Mouse (Mus musculus) small intestine, adult 2 months (tissue): Measurements from ENCODE around the gene Rdm1. TPM values are rescaled to one million over a fixed set of nuclear protein-coding genes. Genes with fewer than 3 reads are reported as not detected.
A peak's percentile ranks its signal among the peaks of the same experiment; 100 is the strongest.

Experiments
- H3K27ac ChIP-seq: fragments of 200-500 bp; 2 replicates; pipeline ENCODE4 v1.5.1; 2012; ENCODE audit warnings: low read depth, low read length, control low read depth, inconsistent platforms; ENCODE audit not compliant: insufficient read depth
- H3K27me3 ChIP-seq: fragments of 200-500 bp; 2 replicates; pipeline ENCODE4 v1.6.1; 2012; ENCODE audit warnings: mild to moderate bottlenecking, moderate library complexity, low read length, inconsistent platforms; ENCODE audit not compliant: control insufficient read depth, insufficient read depth
- H3K36me3 ChIP-seq: fragments of 200-500 bp; 2 replicates; pipeline ENCODE4 v1.6.1; 2012; ENCODE audit warnings: mild to moderate bottlenecking, low read length, control low read depth, inconsistent platforms; ENCODE audit not compliant: control insufficient read depth, insufficient read depth
- H3K4me1 ChIP-seq: fragments of 200-500 bp; 2 replicates; pipeline ENCODE4 v1.6.1; 2012; ENCODE audit warnings: low read length, inconsistent platforms, mixed read lengths; ENCODE audit not compliant: control insufficient read depth, insufficient read depth, insufficient read length
- H3K4me3 ChIP-seq: fragments of 200-500 bp; 2 replicates; pipeline ENCODE4 v1.5.1; 2012; ENCODE audit warnings: low read depth, mild to moderate bottlenecking, control low read depth, inconsistent platforms, low read length, moderate library complexity
- CTCF ChIP-seq: fragments of 200-500 bp; IDR thresholded peaks from 2 replicates; pipeline ENCODE4 v1.5.1; 2012; ENCODE audit warnings: low read depth, mild to moderate bottlenecking, control low read depth, inconsistent platforms, low read length, moderate library complexity, mixed read lengths; ENCODE audit not compliant: insufficient replicate concordance, insufficient read length; ENCODE audit errors: extremely low read depth
- POLR2A ChIP-seq: fragments of 200-500 bp; IDR thresholded peaks from 2 replicates; pipeline ENCODE4 v1.6.1; 2012; ENCODE audit warnings: low read depth, mild to moderate bottlenecking, control low read depth, inconsistent platforms, low read length, moderate library complexity
- WGBS: fragments of 180-500 bp; shearing (Covaris S2); methylation state at CpG from one replicate; pipeline ENCODE4 v1.1.7; 2018; 5-methylcytosine and 5-hydroxymethylcytosine counted together
- polyA plus RNA-seq: library from polyadenylated mRNA; depleted of rRNA; stranded (reverse); fragments of >200 nt; gene quantifications from 2 replicates; pipeline ENCODE4 v1.2.3, GENCODE M21; 2012

Gene Rdm1
- polyA plus RNA-seq, 1 experiment: 12.4 TPM

DNA sequence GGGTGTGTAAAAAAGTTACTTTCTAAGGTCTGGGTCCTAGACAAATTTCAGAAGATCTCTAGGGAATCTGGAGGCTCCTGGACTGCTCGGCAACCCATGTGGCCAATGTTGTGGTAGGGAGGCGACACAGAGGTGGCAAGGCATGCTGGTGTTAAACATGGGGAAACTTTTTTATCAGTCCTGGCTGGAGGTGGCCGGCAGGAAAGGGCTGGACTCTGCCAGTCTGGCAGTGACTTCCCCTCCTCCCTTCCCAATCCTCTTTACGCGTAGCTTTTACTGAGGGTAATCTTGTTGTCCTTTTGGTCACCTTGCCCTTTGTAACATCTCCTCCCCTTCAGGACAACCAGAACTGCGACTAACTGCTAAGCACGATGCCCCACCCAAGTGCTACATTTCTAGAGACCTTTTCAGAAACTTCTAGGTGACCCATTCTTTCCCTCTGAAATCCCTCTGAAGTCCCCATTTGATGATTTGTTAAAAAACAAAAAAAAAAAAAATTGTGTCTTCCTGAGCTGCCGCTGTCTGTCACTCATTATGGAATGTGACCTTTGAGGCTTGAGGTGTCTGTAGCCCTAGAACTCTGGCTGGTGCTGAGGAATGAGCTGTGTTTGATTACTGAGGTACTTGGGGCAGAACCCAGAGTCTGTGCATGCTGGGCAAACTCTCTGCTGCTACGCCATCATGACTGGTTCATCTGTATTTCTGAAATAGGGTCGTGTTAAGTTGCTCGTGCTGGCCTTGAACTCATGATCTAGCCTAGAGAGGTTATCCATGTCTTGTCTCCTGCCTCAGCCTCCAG lies 36.4 kb downstream of the Rdm1 start:
- Histone ChIP-seq H3K4me3 (no peak overlapping the region), H3K36me3 (peaks cover 9% of the 10 kb centered on the region), H3K4me1 (peaks cover 14% of the 10 kb centered on the region), H3K27me3 (no peaks in the 10 kb centered on the region), H3K27ac (peak overlapping the region; percentile 56)
- no peak for TF ChIP-seq CTCF
- no peak for TF ChIP-seq POLR2A
- 43% methylated on average over 11 of the region's 11 CpGs for WGBS

GRCm38 (mm10) chr11:101664825-101665635 lies 38.0 kb downstream of the Rdm1 start, which contains the start of gene Arl4d:
Gene Arl4d, plus strand, starts transcription at chr11:101665541.
- WGBS: 7% methylated on average over 34 of the region's 34 CpGs
- Histone ChIP-seq H3K36me3 (peaks cover 9% of the 10 kb centered on the region), H3K4me1 (peaks cover 23% of the 10 kb centered on the region), H3K4me3 (peak within 1 kb of the TSS; percentile 86), H3K27me3 (no peaks in the 10 kb centered on the region), H3K27ac (peak within 1 kb of the TSS; percentile 72)
- TF ChIP-seq CTCF (no peak), POLR2A (peak; percentile 100)

GRCm38 (mm10) chr11:101665636-101665992 lies 38.6 kb downstream of the Rdm1 start:
- Histone ChIP-seq H3K27me3 (no peaks in the 10 kb centered on the region), H3K27ac (peak overlapping the region; percentile 72), H3K4me1 (peaks cover 26% of the 10 kb centered on the region), H3K4me3 (peak overlapping the region; percentile 86), H3K36me3 (peaks cover 9% of the 10 kb centered on the region)
- TF ChIP-seq CTCF (no peak), POLR2A (no peak)
- WGBS: 1% methylated on average over 24 of the region's 24 CpGs

DNA sequence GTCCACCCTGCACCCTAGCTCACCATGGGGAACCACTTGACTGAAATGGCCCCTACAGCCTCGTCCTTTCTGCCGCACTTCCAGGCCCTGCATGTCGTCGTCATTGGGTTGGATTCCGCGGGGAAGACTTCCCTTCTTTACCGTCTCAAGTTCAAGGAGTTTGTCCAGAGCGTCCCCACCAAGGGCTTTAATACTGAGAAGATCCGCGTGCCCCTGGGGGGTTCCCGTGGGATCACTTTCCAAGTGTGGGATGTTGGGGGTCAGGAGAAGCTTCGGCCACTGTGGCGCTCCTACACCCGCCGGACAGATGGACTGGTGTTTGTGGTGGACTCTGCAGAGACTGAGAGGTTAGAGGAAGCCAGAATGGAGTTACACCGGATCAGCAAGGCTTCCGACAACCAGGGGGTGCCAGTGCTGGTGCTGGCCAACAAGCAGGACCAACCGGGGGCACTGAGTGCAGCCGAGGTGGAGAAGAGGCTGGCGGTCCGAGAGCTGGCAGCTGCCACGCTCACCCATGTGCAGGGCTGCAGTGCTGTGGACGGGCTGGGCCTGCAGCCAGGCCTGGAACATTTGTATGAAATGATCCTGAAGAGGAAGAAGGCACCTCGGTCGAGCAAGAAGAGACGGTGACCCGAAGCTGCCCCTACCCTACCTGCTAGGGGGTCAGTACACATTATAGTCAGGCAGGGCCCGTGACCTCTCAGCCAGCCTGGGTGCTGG lies 39.8 kb downstream of the Rdm1 start:
- peak overlapping the region; percentile 47 for H3K27ac ChIP-seq
- 88% methylated on average over 28 of the region's 28 CpGs for WGBS

DNA sequence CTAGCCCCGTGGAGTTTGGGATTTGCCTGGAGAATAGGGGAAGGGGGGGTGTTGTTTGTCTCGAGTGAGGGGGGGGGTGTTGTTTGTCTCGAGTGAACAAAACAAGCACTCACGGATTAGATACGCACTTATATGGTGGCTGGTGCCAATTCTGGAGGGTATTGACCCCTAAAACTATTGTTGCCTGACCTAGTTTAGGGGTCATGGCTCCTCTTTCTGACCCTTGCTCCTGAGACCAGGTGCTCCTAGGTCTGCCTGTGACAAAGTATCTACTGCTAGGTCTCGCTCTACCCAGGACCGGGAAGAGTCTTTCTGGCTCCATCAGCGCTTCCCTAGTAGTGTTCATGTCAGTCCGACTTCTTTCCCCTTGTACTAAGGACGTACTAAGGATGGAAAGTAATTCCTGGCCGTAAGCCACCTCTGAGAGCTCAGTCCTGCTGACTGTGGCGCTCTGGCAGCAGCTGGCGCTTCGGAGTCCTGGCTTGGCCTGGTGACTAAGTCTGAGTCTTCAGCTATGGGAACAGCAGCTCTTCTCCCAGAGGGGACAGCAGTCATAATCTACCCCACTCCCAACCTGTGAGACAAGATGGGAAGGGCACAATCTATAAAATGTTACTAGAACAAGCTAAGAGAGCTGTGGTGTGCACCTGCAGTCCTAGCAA lies 41.0 kb downstream of the Rdm1 start:
- peak overlapping the region; percentile 33; the same call in 1 of the 2 replicates for H3K4me3 ChIP-seq
- peaks cover 21% of the 10 kb centered on the region for H3K4me1 ChIP-seq
- TF ChIP-seq CTCF: no peak
- TF ChIP-seq POLR2A: no peak
- 67% methylated on average over 14 of the region's 14 CpGs for WGBS
- H3K36me3 ChIP-seq: peaks cover 9% of the 10 kb centered on the region
- H3K27ac ChIP-seq: peak overlapping the region; percentile 75
- no peaks in the 10 kb centered on the region for H3K27me3 ChIP-seq

More for the DNA sequence above, 39.8 kb downstream of the Rdm1 start:
- H3K36me3 ChIP-seq: peaks cover 9% of the 10 kb centered on the region
- peak overlapping the region; percentile 52 for H3K4me3 ChIP-seq
- no peak for TF ChIP-seq CTCF
- TF ChIP-seq POLR2A: no peak
- H3K4me1 ChIP-seq: peaks cover 26% of the 10 kb centered on the region
- H3K27me3 ChIP-seq: no peaks in the 10 kb centered on the region

GRCm38 (mm10) chr11:101668546-101669261 lies 41.7 kb downstream of the Rdm1 start:
- no peak for TF ChIP-seq CTCF
- H3K4me3 ChIP-seq: peak overlapping the region; percentile 33; the same call in 1 of the 2 replicates
- peaks cover 20% of the 10 kb centered on the region for H3K4me1 ChIP-seq
- WGBS: 43% methylated on average over 13 of the region's 13 CpGs
- peak overlapping the region; percentile 75 for H3K27ac ChIP-seq
- peaks cover 9% of the 10 kb centered on the region for H3K36me3 ChIP-seq
- H3K27me3 ChIP-seq: no peaks in the 10 kb centered on the region
